Mouse (Mus musculus): ENCODE results near the gene 1520401A03Rik. TPM values are rescaled to one million over a fixed set of nuclear protein-coding genes. Genes with fewer than 3 reads are reported as not detected.
A peak's percentile ranks its signal among the peaks of the same experiment; 100 is the strongest.

1520401A03Rik gene
- total RNA-seq, 4 experiments from 2014 or later: 2.4 to 62.8 (median 19.6) TPM

- DNase-seq: no peak
Observed at GRCm38 (mm10) chr17:23699131-23700077, 23.2 kb downstream of the 1520401A03Rik start.

- DNase-seq: no peak
Observed at GRCm38 (mm10) chr17:23695801-23696200, 26.8 kb downstream of the 1520401A03Rik start.

- DNase-seq: no peak
Observed at GRCm38 (mm10) chr17:23694491-23694890, 28.1 kb downstream of the 1520401A03Rik start.

GRCm38 (mm10) chr17:23683856-23684672, 38.5 kb downstream of the 1520401A03Rik start, which contains the start of gene Cldn9:
Cldn9 (minus strand) TSS chr17:23684026.
- no peak for DNase-seq

GRCm38 (mm10) chr17:23683226-23683625, 39.4 kb downstream of the 1520401A03Rik start:
- DNase-seq: no peak

- DNase-seq: no peak
Observed at GRCm38 (mm10) chr17:23682530-23682929, 40.1 kb downstream of the 1520401A03Rik start.

GRCm38 (mm10) chr17:23682092-23682491, 40.5 kb downstream of the 1520401A03Rik start:
- no peak for DNase-seq

DNA sequence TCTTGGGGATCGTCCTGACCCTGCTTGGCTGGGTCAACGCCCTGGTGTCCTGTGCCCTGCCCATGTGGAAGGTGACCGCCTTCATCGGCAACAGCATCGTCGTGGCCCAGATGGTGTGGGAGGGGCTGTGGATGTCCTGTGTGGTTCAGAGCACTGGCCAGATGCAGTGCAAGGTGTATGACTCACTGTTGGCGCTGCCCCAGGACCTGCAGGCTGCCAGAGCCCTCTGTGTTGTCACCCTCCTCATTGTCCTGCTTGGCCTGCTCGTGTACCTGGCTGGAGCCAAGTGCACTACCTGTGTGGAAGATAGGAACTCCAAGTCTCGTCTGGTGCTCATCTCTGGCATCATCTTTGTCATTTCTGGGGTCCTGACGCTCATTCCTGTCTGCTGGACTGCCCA, 41.5 kb downstream of the 1520401A03Rik start:
- no peak for DNase-seq

GRCm38 (mm10) chr17:23680336-23680735, 42.2 kb downstream of the 1520401A03Rik start:
- no peak for DNase-seq

DNA sequence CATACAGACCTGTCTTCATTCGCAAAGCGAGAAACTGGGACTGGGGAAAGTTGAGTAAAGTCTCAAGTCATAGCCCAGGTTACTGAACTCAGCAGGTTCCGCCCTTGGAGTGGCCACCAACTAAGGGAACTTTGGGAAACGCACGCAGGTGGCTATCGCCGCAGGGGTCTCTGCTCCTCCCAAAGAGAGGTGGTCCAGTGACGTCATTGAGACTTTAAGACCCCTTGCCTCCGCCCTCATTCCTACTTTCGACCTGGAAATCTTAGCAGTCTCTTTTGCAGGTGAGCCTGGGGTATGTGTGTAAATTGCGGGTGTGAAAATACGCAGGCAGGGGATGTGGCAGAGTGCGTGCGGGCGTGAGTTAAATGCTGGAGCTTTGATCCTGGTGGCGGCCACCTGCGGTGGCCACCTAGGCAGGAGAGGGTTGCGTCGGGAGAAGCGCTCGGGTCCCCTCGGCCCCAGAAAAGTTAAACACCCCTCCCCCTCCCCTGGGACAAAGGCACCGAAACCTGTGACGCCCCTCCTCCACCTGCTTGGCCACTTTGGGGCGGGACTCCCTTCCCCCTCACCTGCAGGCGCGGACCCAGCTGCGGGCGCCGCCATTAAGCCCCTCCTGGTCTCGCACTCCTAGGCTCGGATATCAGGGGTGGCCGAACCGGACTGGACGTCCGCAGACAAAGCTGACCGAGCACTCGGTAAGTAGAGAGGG, 43.3 kb downstream of the 1520401A03Rik start, which contains the start of gene Cldn6:
Cldn6 (plus strand) TSS at position 123 of the 709 bp plus-strand sequence.
- no peak for DNase-seq

- DNase-seq: peak; percentile 83
Observed at GRCm38 (mm10) chr17:23677236-23677679, 45.3 kb downstream of the 1520401A03Rik start, which contains the start of gene Tnfrsf12a. Tnfrsf12a (minus strand) TSS chr17:23677468.

DNA sequence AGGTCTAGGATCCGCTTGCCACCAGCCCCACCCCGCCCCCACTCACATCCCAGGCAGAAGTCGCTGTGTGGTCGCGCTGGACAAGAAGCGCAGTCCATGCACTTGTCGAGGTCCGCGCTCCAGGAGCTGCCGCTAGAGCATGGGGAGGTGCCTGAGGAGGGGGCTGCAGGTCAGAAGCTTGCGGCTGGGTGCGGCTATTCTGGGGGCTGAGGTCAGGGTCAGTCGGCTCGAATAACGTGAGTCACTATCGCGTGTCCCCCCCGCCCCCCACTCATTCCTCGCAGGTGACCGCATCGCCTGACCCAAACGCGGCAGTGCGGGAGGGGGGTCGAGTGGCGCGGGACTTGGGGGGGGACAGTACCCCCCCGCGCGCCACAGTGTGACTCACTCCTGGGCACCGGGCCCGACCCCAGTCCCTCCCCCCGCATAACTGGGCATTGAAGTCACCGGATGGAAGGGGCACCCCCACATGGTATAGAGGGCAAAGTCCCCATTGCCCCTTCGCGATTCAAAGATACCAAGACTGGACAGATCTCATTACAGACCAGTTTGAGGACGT, 46.0 kb downstream of the 1520401A03Rik start:
- DNase-seq: peak; percentile 65

GRCm38 (mm10) chr17:23675564-23676281, 46.9 kb downstream of the 1520401A03Rik start:
- DNase-seq: peak; percentile 87

GRCm38 (mm10) chr17:23675127-23675526, 47.5 kb downstream of the 1520401A03Rik start:
- DNase-seq: peak; percentile 78

GRCm38 (mm10) chr17:23674271-23674952, 48.2 kb downstream of the 1520401A03Rik start:
- DNase-seq: no peak

- peak; percentile 93 for DNase-seq
Observed at GRCm38 (mm10) chr17:23673424-23674073, 49.0 kb downstream of the 1520401A03Rik start, which contains the start of the genes Hcfc1r1 and Thoc6. Hcfc1r1 (plus strand) TSS chr17:23673596. Thoc6 (minus strand) TSS chr17:23673882.

- DNase-seq: no peak
Observed at GRCm38 (mm10) chr17:23672761-23673160, 49.8 kb downstream of the 1520401A03Rik start.

GRCm38 (mm10) chr17:23671519-23671918, 51.1 kb downstream of the 1520401A03Rik start:
- DNase-seq: no peak

DNA sequence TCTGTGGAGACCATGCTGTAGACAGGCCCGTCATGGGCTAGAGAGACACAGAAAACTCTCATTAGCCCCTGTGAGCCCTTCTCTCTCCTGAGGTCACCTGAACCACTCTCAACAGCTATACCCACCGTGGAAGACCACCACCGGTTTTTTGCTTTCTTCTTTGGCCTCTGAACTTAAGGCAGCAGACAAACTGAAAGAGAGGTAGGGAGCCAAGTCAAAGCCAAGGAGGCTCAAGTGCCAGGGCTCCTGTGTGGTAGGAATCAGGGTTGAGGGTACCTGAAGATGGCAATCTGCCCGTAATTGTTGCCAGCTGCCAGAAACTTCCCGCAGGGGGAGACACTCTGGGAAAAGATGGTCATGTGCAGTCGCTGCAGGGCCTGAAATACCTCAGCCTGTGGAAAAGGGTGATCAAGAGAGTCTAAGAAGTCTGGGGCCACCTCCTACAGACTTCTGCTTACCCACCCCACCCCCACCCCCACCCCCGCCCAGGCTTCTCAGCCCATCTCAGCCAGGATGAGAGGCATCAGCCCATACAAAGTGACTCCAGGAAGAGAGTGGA, 52.0 kb downstream of the 1520401A03Rik start:
- DNase-seq: no peak
